Mouse (Mus musculus) bone marrow macrophage, adult 2 months (primary cell): Measurements from ENCODE around the gene Nme7. TPM values are rescaled to one million over a fixed set of nuclear protein-coding genes. Genes with fewer than 3 reads are reported as not detected.

Source experiments
- H3K27ac ChIP-seq: 2 replicates; pipeline ENCODE4 v1.5.1; 2012; ENCODE audit warnings: low read depth, low read length; ENCODE audit not compliant: insufficient read depth
- H3K4me1 ChIP-seq: 2 replicates; pipeline ENCODE4 v1.6.1; 2012; ENCODE audit warnings: low read length; ENCODE audit not compliant: control insufficient read depth, insufficient read depth
- H3K4me3 ChIP-seq: 2 replicates; pipeline ENCODE4 v1.5.1; 2012; ENCODE audit warnings: mild to moderate bottlenecking, low read length, moderate library complexity; ENCODE audit not compliant: insufficient read depth
- CTCF ChIP-seq: IDR thresholded peaks from 2 replicates; pipeline ENCODE4 v1.5.1; 2012; ENCODE audit warnings: low read depth, mild to moderate bottlenecking, low read length, moderate library complexity
- POLR2A ChIP-seq: IDR thresholded peaks from 2 replicates; pipeline ENCODE4 v1.6.1; 2012; ENCODE audit warnings: mild to moderate bottlenecking, low read depth, low read length, borderline replicate concordance
- polyA plus RNA-seq: library from polyadenylated mRNA; stranded (reverse); fragments of >200 nt; gene quantifications from 2 replicates; pipeline ENCODE4 v1.2.4, GENCODE M21; 2012; ENCODE audit not compliant: missing spikeins, insufficient read depth, insufficient read length

The Nme7 gene
- polyA plus RNA-seq, 1 experiment = 16.0 TPM

- Histone ChIP-seq H3K4me3 (no peak overlapping the region), H3K4me1 (peaks cover 8% of the 10 kb centered on the region; the same call in 1 of the 2 replicates)
- TF ChIP-seq POLR2A (no peak), CTCF (no peak)
Observed at GRCm38 (mm10) chr1:164284007-164284406, 19.9 kb upstream of the Nme7 start.

GRCm38 (mm10) chr1:164287406-164287805 is 16.5 kb upstream of the Nme7 start:
- TF ChIP-seq CTCF (no peak), POLR2A (no peak)
- no peak overlapping the region for H3K4me3 ChIP-seq
- no peak overlapping the region for H3K27ac ChIP-seq
- H3K4me1 ChIP-seq = peaks cover 8% of the 10 kb centered on the region; the same call in 1 of the 2 replicates

More at GRCm38 (mm10) chr1:164284007-164284406, 19.9 kb upstream of the Nme7 start:
- no peak overlapping the region for H3K27ac ChIP-seq

GRCm38 (mm10) chr1:164292040-164292439 is 11.9 kb upstream of the Nme7 start:
- H3K4me1 ChIP-seq = 0 out of 2 replicates have a peak, but pooled peaks cover 3% of the 10 kb centered on the region
- H3K27ac ChIP-seq = no peak overlapping the region
- TF ChIP-seq CTCF = no peak
- no peak for TF ChIP-seq POLR2A

GRCm38 (mm10) chr1:164294071-164294470 is 9.8 kb upstream of the Nme7 start:
- Histone ChIP-seq H3K4me1 (peaks cover 6% of the 10 kb centered on the region), H3K27ac (no peak overlapping the region), H3K4me3 (no peak overlapping the region)
- TF ChIP-seq POLR2A (no peak), CTCF (no peak)

More at GRCm38 (mm10) chr1:164292040-164292439, 11.9 kb upstream of the Nme7 start:
- no peak overlapping the region for H3K4me3 ChIP-seq

- no peak overlapping the region for H3K27ac ChIP-seq
- TF ChIP-seq POLR2A = no peak
- no peak for TF ChIP-seq CTCF
- no peak overlapping the region for H3K4me3 ChIP-seq
Observed at GRCm38 (mm10) chr1:164296473-164296872, 7.4 kb upstream of the Nme7 start.

GRCm38 (mm10) chr1:164301949-164302348 is 2.0 kb upstream of the Nme7 start:
- H3K4me1 ChIP-seq = peaks cover 20% of the 10 kb centered on the region
- no peak for TF ChIP-seq CTCF
- no peak for TF ChIP-seq POLR2A
- H3K27ac ChIP-seq = 0 out of 2 replicates have a peak overlapping the region, but pooled peaks have one; percentile 19
- no peak overlapping the region for H3K4me3 ChIP-seq

More at GRCm38 (mm10) chr1:164296473-164296872, 7.4 kb upstream of the Nme7 start:
- H3K4me1 ChIP-seq = peaks cover 8% of the 10 kb centered on the region

- H3K4me1 ChIP-seq = peaks cover 10% of the 10 kb centered on the region
- TF ChIP-seq POLR2A = peak; percentile 62; the same call in 1 of the 2 replicates
- TF ChIP-seq CTCF = no peak
- H3K4me3 ChIP-seq = peak within 1 kb of the TSS; percentile 81
- H3K27ac ChIP-seq = peak within 1 kb of the TSS; percentile 76
Observed at GRCm38 (mm10) chr1:164307124-164307751, 3.3 kb downstream of the Nme7 start, which contains the start of gene Blzf1. Blzf1 (minus strand) TSS chr1:164307489.

GRCm38 (mm10) chr1:164307922-164308321 is 4.0 kb downstream of the Nme7 start:
- Histone ChIP-seq H3K4me1 (peaks cover 4% of the 10 kb centered on the region), H3K27ac (no peak overlapping the region), H3K4me3 (peak overlapping the region; percentile 81)
- TF ChIP-seq POLR2A = no peak
- no peak for TF ChIP-seq CTCF

GRCm38 (mm10) chr1:164314085-164314484 is 10.2 kb downstream of the Nme7 start:
- H3K4me1 ChIP-seq = no peaks in the 10 kb centered on the region
- no peak for TF ChIP-seq CTCF
- TF ChIP-seq POLR2A = no peak
- no peak overlapping the region for H3K27ac ChIP-seq
- no peak overlapping the region for H3K4me3 ChIP-seq

GRCm38 (mm10) chr1:164315266-164315665 is 11.3 kb downstream of the Nme7 start:
- no peak overlapping the region for H3K27ac ChIP-seq
- H3K4me1 ChIP-seq = no peaks in the 10 kb centered on the region
- no peak overlapping the region for H3K4me3 ChIP-seq
- no peak for TF ChIP-seq POLR2A
- TF ChIP-seq CTCF = peak; percentile 23; the same call in 1 of the 2 replicates
